Mouse (Mus musculus): Measurements from ENCODE around the gene Tnfsf12. TPM values are rescaled to one million over a fixed set of nuclear protein-coding genes. Genes with fewer than 3 reads are reported as not detected.
A peak's percentile ranks its signal among the peaks of the same experiment; 100 is the strongest.

Gene Tnfsf12
- total RNA-seq, 2 experiments from 2014 or later: 1.3 TPM; not detected in 1

GRCm38 (mm10) chr11:69657462-69657881, 38.2 kb downstream of the Tnfsf12 start:
- ATAC-seq (replicated peaks; ENCODE audit: low FRiP score, poor library complexity, severe bottlenecking): no peak

- ATAC-seq (replicated peaks; ENCODE audit: low FRiP score, poor library complexity, severe bottlenecking): peak; percentile 57
These were observed 38.8 kb downstream of the Tnfsf12 start for GRCm38 (mm10) chr11:69656617-69657461.

GRCm38 (mm10) chr11:69656065-69656455, 39.6 kb downstream of the Tnfsf12 start:
- no peak for ATAC-seq (replicated peaks; ENCODE audit: low FRiP score, poor library complexity, severe bottlenecking)

GRCm38 (mm10) chr11:69655264-69656064, 40.2 kb downstream of the Tnfsf12 start, which contains the start of gene Sox15:
Gene Sox15, plus strand, starts transcription at chr11:69655314.
- ATAC-seq (replicated peaks; ENCODE audit: low FRiP score, poor library complexity, severe bottlenecking): peak; percentile 57

- no peak for ATAC-seq (replicated peaks; ENCODE audit: low FRiP score, poor library complexity, severe bottlenecking)
These were observed 40.9 kb downstream of the Tnfsf12 start for GRCm38 (mm10) chr11:69654760-69655159.

GRCm38 (mm10) chr11:69653399-69653798, 42.2 kb downstream of the Tnfsf12 start:
- ATAC-seq (replicated peaks; ENCODE audit: low FRiP score, poor library complexity, severe bottlenecking): no peak

- ATAC-seq (replicated peaks; ENCODE audit: low FRiP score, poor library complexity, severe bottlenecking): no peak
These were observed 49.8 kb downstream of the Tnfsf12 start for GRCm38 (mm10) chr11:69645860-69646259.

Other genes with a start within 250 kb of the Tnfsf12 start
Only the 30 nearest of the 36 such genes appear.
- gene Dnah2, start 146.7 kb downstream of the Tnfsf12 start, total RNA-seq (2015; ENCODE audit: low replicate concordance): not detected in 2 replicates
- gene Dnah2, start 146.7 kb downstream of the Tnfsf12 start, total RNA-seq (2017; ENCODE audit: low replicate concordance): 0.13 TPM in 1 of 2 replicates, not detected in the other
- gene Efnb3, start 135.6 kb downstream of the Tnfsf12 start, total RNA-seq (2015; ENCODE audit: low replicate concordance): 2.5 and 2.9 TPM in 2 replicates
- 0.77 and 1.1 TPM in 2 replicates for gene Efnb3, start 135.6 kb downstream of the Tnfsf12 start, total RNA-seq (2017; ENCODE audit: low replicate concordance)
- gene Wrap53, start 115.6 kb downstream of the Tnfsf12 start, total RNA-seq (2015; ENCODE audit: low replicate concordance): 13.8 and 48.3 TPM in 2 replicates
- gene Wrap53, start 115.6 kb downstream of the Tnfsf12 start, total RNA-seq (2017; ENCODE audit: low replicate concordance): 13.5 and 18.4 TPM in 2 replicates
- 38.2 and 75.9 TPM in 2 replicates for gene Trp53, start 115.5 kb downstream of the Tnfsf12 start, total RNA-seq (2015; ENCODE audit: low replicate concordance)
- 12.2 TPM in 2 replicates for gene Trp53, start 115.5 kb downstream of the Tnfsf12 start, total RNA-seq (2017; ENCODE audit: low replicate concordance)
- 20.9 and 36.5 TPM in 2 replicates for gene Atp1b2, start 89.9 kb downstream of the Tnfsf12 start, total RNA-seq (2015; ENCODE audit: low replicate concordance)
- 3.5 and 4.5 TPM in 2 replicates for gene Atp1b2, start 89.9 kb downstream of the Tnfsf12 start, total RNA-seq (2017; ENCODE audit: low replicate concordance)
- gene Shbg, start 77.9 kb downstream of the Tnfsf12 start, total RNA-seq (2015; ENCODE audit: low replicate concordance): not detected in 2 replicates
- gene Shbg, start 77.9 kb downstream of the Tnfsf12 start, total RNA-seq (2017; ENCODE audit: low replicate concordance): not detected in 2 replicates
- not detected in 2 replicates for gene Sat2, start 73.8 kb downstream of the Tnfsf12 start, total RNA-seq (2015; ENCODE audit: low replicate concordance)
- not detected in 2 replicates for gene Sat2, start 73.8 kb downstream of the Tnfsf12 start, total RNA-seq (2017; ENCODE audit: low replicate concordance)
- gene Fxr2, start 62.9 kb downstream of the Tnfsf12 start, total RNA-seq (2015; ENCODE audit: low replicate concordance): 18.0 and 24.9 TPM in 2 replicates
- gene Fxr2, start 62.9 kb downstream of the Tnfsf12 start, total RNA-seq (2017; ENCODE audit: low replicate concordance): 42.4 and 44.2 TPM in 2 replicates
- gene Sox15, start 40.5 kb downstream of the Tnfsf12 start, total RNA-seq (2015; ENCODE audit: low replicate concordance): not detected in 2 replicates
- not detected in 2 replicates for gene Sox15, start 40.5 kb downstream of the Tnfsf12 start, total RNA-seq (2017; ENCODE audit: low replicate concordance)
- 12.2 and 16.2 TPM in 2 replicates for gene Mpdu1, start 33.2 kb downstream of the Tnfsf12 start, total RNA-seq (2015; ENCODE audit: low replicate concordance)
- gene Mpdu1, start 33.2 kb downstream of the Tnfsf12 start, total RNA-seq (2017; ENCODE audit: low replicate concordance): 17.7 and 28.4 TPM in 2 replicates
- gene Cd68, start 29.7 kb downstream of the Tnfsf12 start, total RNA-seq (2015; ENCODE audit: low replicate concordance): 65.0 and 66.7 TPM in 2 replicates
- 39.1 and 47.7 TPM in 2 replicates for gene Cd68, start 29.7 kb downstream of the Tnfsf12 start, total RNA-seq (2017; ENCODE audit: low replicate concordance)
- 233 and 247 TPM in 2 replicates for gene Eif4a1, start 23.4 kb downstream of the Tnfsf12 start, total RNA-seq (2015; ENCODE audit: low replicate concordance)
- gene Eif4a1, start 23.4 kb downstream of the Tnfsf12 start, total RNA-seq (2017; ENCODE audit: low replicate concordance): 229 and 230 TPM in 2 replicates
- 32.3 and 41.8 TPM in 2 replicates for gene Senp3, start 13.8 kb downstream of the Tnfsf12 start, total RNA-seq (2015; ENCODE audit: low replicate concordance)
- gene Senp3, start 13.8 kb downstream of the Tnfsf12 start, total RNA-seq (2017; ENCODE audit: low replicate concordance): 24.8 and 43.4 TPM in 2 replicates
- gene Tnfsf13, start 10.1 kb downstream of the Tnfsf12 start, total RNA-seq (2015; ENCODE audit: low replicate concordance): 3.2 TPM in 1 of 2 replicates, not detected in the other
- 4.1 TPM in 1 of 2 replicates, not detected in the other for gene Tnfsf13, start 10.1 kb downstream of the Tnfsf12 start, total RNA-seq (2017; ENCODE audit: low replicate concordance)
- gene Tnfsfm13, start 249 bp upstream of the Tnfsf12 start, total RNA-seq (2015; ENCODE audit: low replicate concordance): 1.8 TPM in 1 of 2 replicates, not detected in the other
- gene Tnfsfm13, start 249 bp upstream of the Tnfsf12 start, total RNA-seq (2017; ENCODE audit: low replicate concordance): 6.4 and 9.4 TPM in 2 replicates
- gene Polr2a, start 62.8 kb upstream of the Tnfsf12 start, total RNA-seq (2015; ENCODE audit: low replicate concordance): 124 and 145 TPM in 2 replicates
- gene Polr2a, start 62.8 kb upstream of the Tnfsf12 start, total RNA-seq (2017; ENCODE audit: low replicate concordance): 131 and 162 TPM in 2 replicates
- not detected in 2 replicates for gene Slc35g3, start 66.1 kb upstream of the Tnfsf12 start, total RNA-seq (2015; ENCODE audit: low replicate concordance)
- not detected in 2 replicates for gene Slc35g3, start 66.1 kb upstream of the Tnfsf12 start, total RNA-seq (2017; ENCODE audit: low replicate concordance)
- gene Zbtb4, start 70.1 kb upstream of the Tnfsf12 start, total RNA-seq (2015; ENCODE audit: low replicate concordance): 2.9 and 3.8 TPM in 2 replicates
- gene Zbtb4, start 70.1 kb upstream of the Tnfsf12 start, total RNA-seq (2017; ENCODE audit: low replicate concordance): 0.77 and 3.0 TPM in 2 replicates
- not detected in 2 replicates for gene Chrnb1, start 100.1 kb upstream of the Tnfsf12 start, total RNA-seq (2015; ENCODE audit: low replicate concordance)
- 0.77 TPM in 1 of 2 replicates, not detected in the other for gene Chrnb1, start 100.1 kb upstream of the Tnfsf12 start, total RNA-seq (2017; ENCODE audit: low replicate concordance)
- gene Fgf11, start 106.0 kb upstream of the Tnfsf12 start, total RNA-seq (2015; ENCODE audit: low replicate concordance): not detected in 2 replicates
- gene Fgf11, start 106.0 kb upstream of the Tnfsf12 start, total RNA-seq (2017; ENCODE audit: low replicate concordance): not detected in 2 replicates
- gene Tmem102, start 109.8 kb upstream of the Tnfsf12 start, total RNA-seq (2015; ENCODE audit: low replicate concordance): not detected in 2 replicates
- gene Tmem102, start 109.8 kb upstream of the Tnfsf12 start, total RNA-seq (2017; ENCODE audit: low replicate concordance): not detected in 2 replicates
- not detected in 2 replicates for gene Gm39566, start 119.4 kb upstream of the Tnfsf12 start, total RNA-seq (2015; ENCODE audit: low replicate concordance)
- not detected in 2 replicates for gene Gm39566, start 119.4 kb upstream of the Tnfsf12 start, total RNA-seq (2017; ENCODE audit: low replicate concordance)
- not detected in 2 replicates for gene Spem2, start 122.6 kb upstream of the Tnfsf12 start, total RNA-seq (2015; ENCODE audit: low replicate concordance)
- gene Spem2, start 122.6 kb upstream of the Tnfsf12 start, total RNA-seq (2017; ENCODE audit: low replicate concordance): not detected in 2 replicates
- not detected in 2 replicates for gene Spem1, start 126.3 kb upstream of the Tnfsf12 start, total RNA-seq (2015; ENCODE audit: low replicate concordance)
- not detected in 2 replicates for gene Spem1, start 126.3 kb upstream of the Tnfsf12 start, total RNA-seq (2017; ENCODE audit: low replicate concordance)
- 0.72 and 0.84 TPM in 2 replicates for gene Nlgn2, start 141.9 kb upstream of the Tnfsf12 start, total RNA-seq (2015; ENCODE audit: low replicate concordance)
- gene Nlgn2, start 141.9 kb upstream of the Tnfsf12 start, total RNA-seq (2017; ENCODE audit: low replicate concordance): 0.08 and 0.26 TPM in 2 replicates
- 258 and 276 TPM in 2 replicates for gene Tmem256, start 142.7 kb upstream of the Tnfsf12 start, total RNA-seq (2015; ENCODE audit: low replicate concordance)
- gene Tmem256, start 142.7 kb upstream of the Tnfsf12 start, total RNA-seq (2017; ENCODE audit: low replicate concordance): 123 and 303 TPM in 2 replicates
- gene Plscr3, start 150.5 kb upstream of the Tnfsf12 start, total RNA-seq (2015; ENCODE audit: low replicate concordance): 24.9 and 26.0 TPM in 2 replicates
- 15.1 and 27.7 TPM in 2 replicates for gene Plscr3, start 150.5 kb upstream of the Tnfsf12 start, total RNA-seq (2017; ENCODE audit: low replicate concordance)
- gene Tnk1, start 162.9 kb upstream of the Tnfsf12 start, total RNA-seq (2015; ENCODE audit: low replicate concordance): 5.9 and 6.8 TPM in 2 replicates
- 7.3 and 8.1 TPM in 2 replicates for gene Tnk1, start 162.9 kb upstream of the Tnfsf12 start, total RNA-seq (2017; ENCODE audit: low replicate concordance)
- gene Tmem95, start 182.2 kb upstream of the Tnfsf12 start, total RNA-seq (2015; ENCODE audit: low replicate concordance): not detected in 2 replicates
- gene Tmem95, start 182.2 kb upstream of the Tnfsf12 start, total RNA-seq (2017; ENCODE audit: low replicate concordance): not detected in 2 replicates
- gene Kctd11, start 185.6 kb upstream of the Tnfsf12 start, total RNA-seq (2015; ENCODE audit: low replicate concordance): 0.72 and 0.84 TPM in 2 replicates
- 0.13 TPM in 1 of 2 replicates, not detected in the other for gene Kctd11, start 185.6 kb upstream of the Tnfsf12 start, total RNA-seq (2017; ENCODE audit: low replicate concordance)